Mouse (Mus musculus): Measurements from ENCODE around the gene Ap4e1. TPM values are rescaled to one million over a fixed set of nuclear protein-coding genes. Genes with fewer than 3 reads are reported as not detected.
A peak's percentile ranks its signal among the peaks of the same experiment; 100 is the strongest.

Gene Ap4e1
- polyA plus RNA-seq, 1 experiment, result 20.2 TPM

- Histone ChIP-seq H3K9ac (ENCODE audit: low read depth, poor library complexity, severe bottlenecking) (0 out of 2 replicates have a peak overlapping the region, but pooled peaks have one; percentile 31), H3K4me1 (ENCODE audit: control insufficient read depth, insufficient read depth, low read length) (no peaks in the 10 kb centered on the region), H3K4me3 (ENCODE audit: low read depth, low read length) (0 out of 2 replicates have a peak overlapping the region, but pooled peaks have one; percentile 40), H3K27ac (ENCODE audit: insufficient read depth, low read length) (no peak overlapping the region), H3K9me3 (replicated peaks; ENCODE audit: control insufficient read depth, insufficient read depth, low read length, poor library complexity, severe bottlenecking) (no peaks in the 10 kb centered on the region), H3K27me3 (ENCODE audit: control insufficient read depth, insufficient read depth, low read length, poor library complexity, severe bottlenecking) (no peaks in the 10 kb centered on the region), H3K36me3 (ENCODE audit: control insufficient read depth, insufficient read depth, low read length, poor library complexity, severe bottlenecking) (peaks cover 2% of the 10 kb centered on the region; the same call in 1 of the 2 replicates)
- TF ChIP-seq POLR2A (IDR thresholded peaks at IDR 0.05; ENCODE audit: insufficient read depth, low read length) (no peak), CTCF (IDR thresholded peaks at IDR 0.05; ENCODE audit: low read depth, low read length) (peak; percentile 54), EP300 (IDR thresholded peaks at IDR 0.05; ENCODE audit: insufficient read depth, low read depth, low read length) (no peak)
Observed at GRCm38 (mm10) chr2:127006634-127007370, 1.7 kb upstream of the Ap4e1 start.

- Histone ChIP-seq H3K4me1 (ENCODE audit: control insufficient read depth, insufficient read depth, low read length) (no peaks in the 10 kb centered on the region), H3K4me3 (ENCODE audit: low read depth, low read length) (no peak overlapping the region), H3K9me3 (replicated peaks; ENCODE audit: control insufficient read depth, insufficient read depth, low read length, poor library complexity, severe bottlenecking) (no peaks in the 10 kb centered on the region), H3K27me3 (ENCODE audit: control insufficient read depth, insufficient read depth, low read length, poor library complexity, severe bottlenecking) (no peaks in the 10 kb centered on the region), H3K36me3 (ENCODE audit: control insufficient read depth, insufficient read depth, low read length, poor library complexity, severe bottlenecking) (peaks cover 2% of the 10 kb centered on the region), H3K9ac (ENCODE audit: low read depth, poor library complexity, severe bottlenecking) (no peak overlapping the region), H3K27ac (ENCODE audit: insufficient read depth, low read length) (no peak overlapping the region)
- TF ChIP-seq CTCF (IDR thresholded peaks at IDR 0.05; ENCODE audit: low read depth, low read length) (no peak), POLR2A (IDR thresholded peaks at IDR 0.05; ENCODE audit: insufficient read depth, low read length) (no peak), EP300 (IDR thresholded peaks at IDR 0.05; ENCODE audit: insufficient read depth, low read depth, low read length) (no peak)
Observed at GRCm38 (mm10) chr2:127007509-127007908, 1.0 kb upstream of the Ap4e1 start.

DNA sequence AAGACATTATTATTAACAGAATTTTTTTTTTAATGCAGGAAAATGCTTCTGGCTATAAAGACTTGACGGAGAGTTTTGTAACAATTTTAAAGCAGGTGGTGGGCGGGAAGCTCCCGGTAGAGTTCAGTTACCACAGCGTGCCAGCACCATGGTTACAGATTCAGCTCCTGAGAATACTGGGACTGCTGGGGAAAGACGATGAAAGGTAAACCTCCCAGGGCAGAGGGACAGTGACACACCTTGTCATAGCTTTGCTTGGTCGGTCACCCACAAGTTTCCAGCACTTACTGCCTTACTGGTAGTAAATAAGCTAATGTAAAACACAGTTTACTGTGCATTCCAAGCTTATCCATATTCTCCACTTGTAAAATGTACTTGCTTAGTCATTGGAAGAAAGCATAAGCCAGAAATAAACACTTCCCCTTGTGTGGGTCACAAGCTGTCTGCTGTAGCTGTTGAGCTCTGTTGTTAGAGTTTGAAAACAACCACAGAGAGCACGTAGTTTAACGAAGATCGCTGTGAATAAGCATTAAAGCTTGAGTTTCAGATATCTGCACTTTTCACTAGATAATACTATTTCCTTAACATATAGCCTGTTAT is 26.6 kb downstream of the Ap4e1 start:
- H3K27me3 ChIP-seq (ENCODE audit: control insufficient read depth, insufficient read depth, low read length, poor library complexity, severe bottlenecking), result no peaks in the 10 kb centered on the region
- no peak overlapping the region for H3K27ac ChIP-seq (ENCODE audit: insufficient read depth, low read length)
- no peak overlapping the region for H3K4me3 ChIP-seq (ENCODE audit: low read depth, low read length)
- no peak overlapping the region for H3K9ac ChIP-seq (ENCODE audit: low read depth, poor library complexity, severe bottlenecking)
- TF ChIP-seq EP300 (IDR thresholded peaks at IDR 0.05; ENCODE audit: insufficient read depth, low read depth, low read length) (no peak), CTCF (IDR thresholded peaks at IDR 0.05; ENCODE audit: low read depth, low read length) (no peak), POLR2A (IDR thresholded peaks at IDR 0.05; ENCODE audit: insufficient read depth, low read length) (no peak)
- no peaks in the 10 kb centered on the region; the same call in 1 of the 2 replicates for H3K9me3 ChIP-seq (replicated peaks; ENCODE audit: control insufficient read depth, insufficient read depth, low read length, poor library complexity, severe bottlenecking)
- H3K4me1 ChIP-seq (ENCODE audit: control insufficient read depth, insufficient read depth, low read length), result no peaks in the 10 kb centered on the region
- peaks cover 8% of the 10 kb centered on the region for H3K36me3 ChIP-seq (ENCODE audit: control insufficient read depth, insufficient read depth, low read length, poor library complexity, severe bottlenecking)

- H3K4me3 ChIP-seq (ENCODE audit: low read depth, low read length), result no peak overlapping the region
- no peak overlapping the region for H3K9ac ChIP-seq (ENCODE audit: low read depth, poor library complexity, severe bottlenecking)
- no peaks in the 10 kb centered on the region for H3K27me3 ChIP-seq (ENCODE audit: control insufficient read depth, insufficient read depth, low read length, poor library complexity, severe bottlenecking)
- H3K4me1 ChIP-seq (ENCODE audit: control insufficient read depth, insufficient read depth, low read length), result no peaks in the 10 kb centered on the region
- H3K27ac ChIP-seq (ENCODE audit: insufficient read depth, low read length), result no peak overlapping the region
- peaks cover 6% of the 10 kb centered on the region for H3K36me3 ChIP-seq (ENCODE audit: control insufficient read depth, insufficient read depth, low read length, poor library complexity, severe bottlenecking)
- no peak for TF ChIP-seq EP300 (IDR thresholded peaks at IDR 0.05; ENCODE audit: insufficient read depth, low read depth, low read length)
- TF ChIP-seq CTCF (IDR thresholded peaks at IDR 0.05; ENCODE audit: low read depth, low read length), result no peak
- TF ChIP-seq POLR2A (IDR thresholded peaks at IDR 0.05; ENCODE audit: insufficient read depth, low read length), result no peak
- no peaks in the 10 kb centered on the region; the same call in 1 of the 2 replicates for H3K9me3 ChIP-seq (replicated peaks; ENCODE audit: control insufficient read depth, insufficient read depth, low read length, poor library complexity, severe bottlenecking)
Observed at GRCm38 (mm10) chr2:127037299-127037698, 28.8 kb downstream of the Ap4e1 start.

DNA sequence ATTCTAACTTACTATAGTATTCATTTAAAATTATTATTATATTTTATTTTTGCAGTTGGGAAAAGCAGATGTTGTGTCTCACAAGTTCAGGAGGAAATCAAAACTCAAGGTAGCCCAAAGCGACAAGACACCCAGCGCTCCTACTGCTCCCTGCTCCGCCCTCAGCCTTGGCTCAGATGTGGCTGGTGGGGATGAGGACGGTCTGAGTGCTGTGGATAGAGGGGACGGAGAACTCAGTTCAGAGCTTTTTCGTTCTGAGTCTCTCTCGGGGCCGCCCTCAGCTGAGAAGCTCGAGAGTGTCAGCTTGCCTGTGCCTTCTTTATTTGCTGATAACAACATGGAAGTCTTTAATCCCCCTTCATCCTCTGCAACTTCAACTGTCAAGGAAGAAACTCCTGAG is 53.0 kb downstream of the Ap4e1 start:
- Histone ChIP-seq H3K27ac (ENCODE audit: insufficient read depth, low read length) (no peak overlapping the region), H3K9me3 (replicated peaks; ENCODE audit: control insufficient read depth, insufficient read depth, low read length, poor library complexity, severe bottlenecking) (no peaks in the 10 kb centered on the region), H3K4me1 (ENCODE audit: control insufficient read depth, insufficient read depth, low read length) (no peaks in the 10 kb centered on the region), H3K36me3 (ENCODE audit: control insufficient read depth, insufficient read depth, low read length, poor library complexity, severe bottlenecking) (peaks cover 6% of the 10 kb centered on the region), H3K9ac (ENCODE audit: low read depth, poor library complexity, severe bottlenecking) (no peak overlapping the region), H3K27me3 (ENCODE audit: control insufficient read depth, insufficient read depth, low read length, poor library complexity, severe bottlenecking) (no peaks in the 10 kb centered on the region), H3K4me3 (ENCODE audit: low read depth, low read length) (no peak overlapping the region)
- TF ChIP-seq EP300 (IDR thresholded peaks at IDR 0.05; ENCODE audit: insufficient read depth, low read depth, low read length) (no peak), CTCF (IDR thresholded peaks at IDR 0.05; ENCODE audit: low read depth, low read length) (no peak), POLR2A (IDR thresholded peaks at IDR 0.05; ENCODE audit: insufficient read depth, low read length) (no peak)

DNA sequence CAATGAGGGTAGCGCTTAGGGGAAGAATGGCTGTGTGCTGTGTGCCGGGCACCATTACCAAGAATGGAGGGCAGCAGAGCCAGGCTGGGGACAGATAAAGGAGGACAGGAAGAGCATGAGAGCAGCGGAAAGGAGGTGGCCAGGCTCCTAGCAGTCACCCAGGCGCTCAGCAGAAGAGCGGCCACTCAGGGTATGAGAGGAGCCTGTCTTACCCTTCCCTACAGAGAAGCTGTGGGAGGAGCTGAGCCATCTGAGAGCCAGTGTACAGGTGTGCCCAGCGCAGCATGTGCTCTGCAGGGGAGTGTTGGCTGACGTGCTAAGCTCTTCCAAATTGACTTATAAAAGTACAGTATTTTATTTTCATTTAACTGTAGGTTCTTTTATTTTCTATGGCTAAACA is 60.3 kb downstream of the Ap4e1 start:
- H3K9me3 ChIP-seq (replicated peaks; ENCODE audit: control insufficient read depth, insufficient read depth, low read length, poor library complexity, severe bottlenecking), result no peaks in the 10 kb centered on the region
- H3K27me3 ChIP-seq (ENCODE audit: control insufficient read depth, insufficient read depth, low read length, poor library complexity, severe bottlenecking), result no peaks in the 10 kb centered on the region
- H3K36me3 ChIP-seq (ENCODE audit: control insufficient read depth, insufficient read depth, low read length, poor library complexity, severe bottlenecking), result no peaks in the 10 kb centered on the region; the same call in none of the 2 replicates
- H3K9ac ChIP-seq (ENCODE audit: low read depth, poor library complexity, severe bottlenecking), result no peak overlapping the region
- TF ChIP-seq POLR2A (IDR thresholded peaks at IDR 0.05; ENCODE audit: insufficient read depth, low read length) (no peak), CTCF (IDR thresholded peaks at IDR 0.05; ENCODE audit: low read depth, low read length) (no peak), EP300 (IDR thresholded peaks at IDR 0.05; ENCODE audit: insufficient read depth, low read depth, low read length) (no peak)
- no peak overlapping the region for H3K4me3 ChIP-seq (ENCODE audit: low read depth, low read length)
- no peak overlapping the region for H3K27ac ChIP-seq (ENCODE audit: insufficient read depth, low read length)
- H3K4me1 ChIP-seq (ENCODE audit: control insufficient read depth, insufficient read depth, low read length), result no peaks in the 10 kb centered on the region

All from ES-Bruce4 (cell line).